Mouse (Mus musculus): Measurements from ENCODE around the gene Ppp1r14a. TPM values are rescaled to one million over a fixed set of nuclear protein-coding genes. Genes with fewer than 3 reads are reported as not detected.

Gene Ppp1r14a
- polyA plus RNA-seq, 1 experiment from 2014 or later: 2.8 TPM

GRCm38 (mm10) chr7:29253842-29254241 lies 35.3 kb upstream of the Ppp1r14a start:
- Histone ChIP-seq H3K9me3 (ENCODE audit: control insufficient read depth, low read length) (no peaks in the 10 kb centered on the region), H3K4me1 (ENCODE audit: control insufficient read depth, insufficient read depth, low read depth, low read length) (no peaks in the 10 kb centered on the region), H3K4me3 (ENCODE audit: low read length) (no peak overlapping the region), H3K9ac (ENCODE audit: low read depth, low read length) (no peak overlapping the region), H3K4me2 (ENCODE audit: low read length) (no peak overlapping the region), H3K27me3 (replicated peaks; ENCODE audit: control insufficient read depth, insufficient read depth, low read length) (peaks cover 3% of the 10 kb centered on the region), H3K36me3 (ENCODE audit: control insufficient read depth, insufficient read depth, low read length) (peaks cover 3% of the 10 kb centered on the region; the same call in 1 of the 2 replicates), H3K27ac (ENCODE audit: low read depth, low read length) (no peak overlapping the region)
- no peak for ATAC-seq
- 56% methylated on average over 5 of the region's 5 CpGs for WGBS

- peaks cover 3% of the 10 kb centered on the region; the same call in 1 of the 2 replicates for H3K36me3 ChIP-seq (ENCODE audit: control insufficient read depth, insufficient read depth, low read length)
- no peaks in the 10 kb centered on the region for H3K9me3 ChIP-seq (ENCODE audit: control insufficient read depth, low read length)
- no peak overlapping the region for H3K4me3 ChIP-seq (ENCODE audit: low read length)
- no peak overlapping the region for H3K9ac ChIP-seq (ENCODE audit: low read depth, low read length)
- 93% methylated on average over 4 of the region's 4 CpGs for WGBS
- no peak overlapping the region for H3K4me2 ChIP-seq (ENCODE audit: low read length)
- ATAC-seq: no peak
- H3K27me3 ChIP-seq (replicated peaks; ENCODE audit: control insufficient read depth, insufficient read depth, low read length): no peaks in the 10 kb centered on the region
- no peak overlapping the region for H3K27ac ChIP-seq (ENCODE audit: low read depth, low read length)
- peaks cover 3% of the 10 kb centered on the region; the same call in 1 of the 2 replicates for H3K4me1 ChIP-seq (ENCODE audit: control insufficient read depth, insufficient read depth, low read depth, low read length)
Observed at GRCm38 (mm10) chr7:29255875-29256274, 33.2 kb upstream of the Ppp1r14a start.

GRCm38 (mm10) chr7:29257368-29257767 lies 31.7 kb upstream of the Ppp1r14a start:
- no peaks in the 10 kb centered on the region for H3K27me3 ChIP-seq (replicated peaks; ENCODE audit: control insufficient read depth, insufficient read depth, low read length)
- H3K9ac ChIP-seq (ENCODE audit: low read depth, low read length): no peak overlapping the region
- H3K4me3 ChIP-seq (ENCODE audit: low read length): no peak overlapping the region
- H3K36me3 ChIP-seq (ENCODE audit: control insufficient read depth, insufficient read depth, low read length): peaks cover 3% of the 10 kb centered on the region; the same call in 1 of the 2 replicates
- 92% methylated on average over 1 of the region's 1 CpGs for WGBS
- no peak for ATAC-seq
- H3K9me3 ChIP-seq (ENCODE audit: control insufficient read depth, low read length): no peaks in the 10 kb centered on the region
- peaks cover 3% of the 10 kb centered on the region; the same call in 1 of the 2 replicates for H3K4me1 ChIP-seq (ENCODE audit: control insufficient read depth, insufficient read depth, low read depth, low read length)
- no peak overlapping the region for H3K27ac ChIP-seq (ENCODE audit: low read depth, low read length)
- no peak overlapping the region for H3K4me2 ChIP-seq (ENCODE audit: low read length)

GRCm38 (mm10) chr7:29259781-29260730 lies 29.1 kb upstream of the Ppp1r14a start:
- no peak overlapping the region for H3K4me2 ChIP-seq (ENCODE audit: low read length)
- H3K27me3 ChIP-seq (replicated peaks; ENCODE audit: control insufficient read depth, insufficient read depth, low read length): no peaks in the 10 kb centered on the region
- H3K36me3 ChIP-seq (ENCODE audit: control insufficient read depth, insufficient read depth, low read length): peaks cover 3% of the 10 kb centered on the region; the same call in 1 of the 2 replicates
- H3K27ac ChIP-seq (ENCODE audit: low read depth, low read length): no peak overlapping the region
- WGBS: 51% methylated on average over 10 of the region's 10 CpGs
- no peaks in the 10 kb centered on the region for H3K9me3 ChIP-seq (ENCODE audit: control insufficient read depth, low read length)
- peaks cover 3% of the 10 kb centered on the region; the same call in 1 of the 2 replicates for H3K4me1 ChIP-seq (ENCODE audit: control insufficient read depth, insufficient read depth, low read depth, low read length)
- H3K9ac ChIP-seq (ENCODE audit: low read depth, low read length): no peak overlapping the region
- ATAC-seq: no peak
- H3K4me3 ChIP-seq (ENCODE audit: low read length): no peak overlapping the region

- Histone ChIP-seq H3K27me3 (replicated peaks; ENCODE audit: control insufficient read depth, insufficient read depth, low read length) (no peaks in the 10 kb centered on the region), H3K27ac (ENCODE audit: low read depth, low read length) (no peak overlapping the region), H3K4me1 (ENCODE audit: control insufficient read depth, insufficient read depth, low read depth, low read length) (peaks cover 3% of the 10 kb centered on the region; the same call in 1 of the 2 replicates), H3K4me3 (ENCODE audit: low read length) (no peak overlapping the region), H3K36me3 (ENCODE audit: control insufficient read depth, insufficient read depth, low read length) (peaks cover 3% of the 10 kb centered on the region; the same call in 1 of the 2 replicates), H3K4me2 (ENCODE audit: low read length) (no peak overlapping the region), H3K9ac (ENCODE audit: low read depth, low read length) (no peak overlapping the region), H3K9me3 (ENCODE audit: control insufficient read depth, low read length) (no peaks in the 10 kb centered on the region)
- ATAC-seq: no peak
- WGBS: 87% methylated on average over 6 of the region's 6 CpGs
Observed at GRCm38 (mm10) chr7:29262151-29262550, 27.0 kb upstream of the Ppp1r14a start.

GRCm38 (mm10) chr7:29263831-29264230 lies 25.3 kb upstream of the Ppp1r14a start:
- Histone ChIP-seq H3K4me2 (ENCODE audit: low read length) (no peak overlapping the region), H3K27ac (ENCODE audit: low read depth, low read length) (no peak overlapping the region), H3K36me3 (ENCODE audit: control insufficient read depth, insufficient read depth, low read length) (no peaks in the 10 kb centered on the region), H3K4me1 (ENCODE audit: control insufficient read depth, insufficient read depth, low read depth, low read length) (peaks cover 3% of the 10 kb centered on the region; the same call in 1 of the 2 replicates), H3K4me3 (ENCODE audit: low read length) (no peak overlapping the region), H3K27me3 (replicated peaks; ENCODE audit: control insufficient read depth, insufficient read depth, low read length) (no peaks in the 10 kb centered on the region), H3K9me3 (ENCODE audit: control insufficient read depth, low read length) (no peaks in the 10 kb centered on the region), H3K9ac (ENCODE audit: low read depth, low read length) (no peak overlapping the region)
- 87% methylated on average over 3 of the region's 3 CpGs for WGBS
- no peak for ATAC-seq

GRCm38 (mm10) chr7:29265636-29266035 lies 23.5 kb upstream of the Ppp1r14a start:
- Histone ChIP-seq H3K36me3 (ENCODE audit: control insufficient read depth, insufficient read depth, low read length) (no peaks in the 10 kb centered on the region), H3K4me3 (ENCODE audit: low read length) (no peak overlapping the region), H3K4me2 (ENCODE audit: low read length) (no peak overlapping the region), H3K27me3 (replicated peaks; ENCODE audit: control insufficient read depth, insufficient read depth, low read length) (no peaks in the 10 kb centered on the region), H3K4me1 (ENCODE audit: control insufficient read depth, insufficient read depth, low read depth, low read length) (no peaks in the 10 kb centered on the region), H3K27ac (ENCODE audit: low read depth, low read length) (no peak overlapping the region), H3K9ac (ENCODE audit: low read depth, low read length) (no peak overlapping the region), H3K9me3 (ENCODE audit: control insufficient read depth, low read length) (no peaks in the 10 kb centered on the region)
- 77% methylated on average over 7 of the region's 7 CpGs for WGBS
- no peak for ATAC-seq

GRCm38 (mm10) chr7:29266931-29267330 lies 22.2 kb upstream of the Ppp1r14a start:
- Histone ChIP-seq H3K4me2 (ENCODE audit: low read length) (no peak overlapping the region), H3K36me3 (ENCODE audit: control insufficient read depth, insufficient read depth, low read length) (no peaks in the 10 kb centered on the region), H3K27me3 (replicated peaks; ENCODE audit: control insufficient read depth, insufficient read depth, low read length) (no peaks in the 10 kb centered on the region), H3K4me3 (ENCODE audit: low read length) (no peak overlapping the region), H3K27ac (ENCODE audit: low read depth, low read length) (no peak overlapping the region), H3K4me1 (ENCODE audit: control insufficient read depth, insufficient read depth, low read depth, low read length) (no peaks in the 10 kb centered on the region), H3K9me3 (ENCODE audit: control insufficient read depth, low read length) (no peaks in the 10 kb centered on the region), H3K9ac (ENCODE audit: low read depth, low read length) (no peak overlapping the region)
- no peak for ATAC-seq
- 63% methylated on average over 4 of the region's 4 CpGs for WGBS

- WGBS: 82% methylated on average over 4 of the region's 4 CpGs
- no peaks in the 10 kb centered on the region for H3K36me3 ChIP-seq (ENCODE audit: control insufficient read depth, insufficient read depth, low read length)
Observed at GRCm38 (mm10) chr7:29270445-29270844, 18.7 kb upstream of the Ppp1r14a start.

More at GRCm38 (mm10) chr7:29270445-29270844, 18.7 kb upstream of the Ppp1r14a start:
- Histone ChIP-seq H3K4me2 (ENCODE audit: low read length) (no peak overlapping the region), H3K4me1 (ENCODE audit: control insufficient read depth, insufficient read depth, low read depth, low read length) (no peaks in the 10 kb centered on the region), H3K27me3 (replicated peaks; ENCODE audit: control insufficient read depth, insufficient read depth, low read length) (no peaks in the 10 kb centered on the region), H3K9ac (ENCODE audit: low read depth, low read length) (no peak overlapping the region), H3K4me3 (ENCODE audit: low read length) (no peak overlapping the region), H3K27ac (ENCODE audit: low read depth, low read length) (no peak overlapping the region), H3K9me3 (ENCODE audit: control insufficient read depth, low read length) (no peaks in the 10 kb centered on the region)
- ATAC-seq: no peak

Measured in hindbrain, embryonic 16.5 days (tissue).